Mouse (Mus musculus) hematopoietic stem cell, adult 5-6 weeks (primary cell): ENCODE results near the gene Pole3. TPM values are rescaled to one million over a fixed set of nuclear protein-coding genes. Genes with fewer than 3 reads are reported as not detected.
"Not testable (repeated sequence)": the region's sequence is repeated elsewhere in the genome, so short reads cannot be mapped to it uniquely, and the experiment has no call there.

Experiments
- ATAC-seq, 2 experiments: fragments of 125-278 bp in 1 of 2; replicated peaks in 1 of 2; 2 replicates each; pipeline ENCODE4 v1.8.0; 2016 to 2017; ENCODE audit warnings: inconsistent platforms in 2 of 2, mild to moderate bottlenecking in 2 of 2, moderate number of reproducible peaks in 2 of 2, low read depth in 1 of 2, moderate TSS enrichment in 1 of 2; ENCODE audit not compliant: low FRiP score in 2 of 2, poor library complexity in 2 of 2, severe bottlenecking in 2 of 2, insufficient read depth in 1 of 2, low TSS enrichment in 1 of 2
- total RNA-seq: library from RNA; stranded (forward); fragments of 172-1452, 232-1000 nt; gene quantifications from 2 replicates; pipeline ENCODE4 v1.2.3, GENCODE M21; 2017

Gene Pole3
- total RNA-seq, 1 experiment from 2014 or later, result 78.2 TPM

GRCm38 (mm10) chr4:62501964-62502732, 22.7 kb downstream of the Pole3 start:
- peak; percentile 95 to 96 for ATAC-seq

GRCm38 (mm10) chr4:62501534-62501933, 23.3 kb downstream of the Pole3 start:
- ATAC-seq, result no peak; a peak in 1 of 4 replicates

- ATAC-seq, result no peak
Observed at GRCm38 (mm10) chr4:62500799-62501198, 24.1 kb downstream of the Pole3 start.

GRCm38 (mm10) chr4:62496815-62497214, 28.1 kb downstream of the Pole3 start:
- peak; percentile 69 to 90 for ATAC-seq

GRCm38 (mm10) chr4:62495946-62496345, 28.9 kb downstream of the Pole3 start:
- no peak for ATAC-seq

- no peak for ATAC-seq
Observed at GRCm38 (mm10) chr4:62494230-62494629, 30.6 kb downstream of the Pole3 start.

GRCm38 (mm10) chr4:62492682-62493081, 32.2 kb downstream of the Pole3 start:
- ATAC-seq, result no peak

- no peak for ATAC-seq
Observed at GRCm38 (mm10) chr4:62487914-62488313, 37.0 kb downstream of the Pole3 start.

- ATAC-seq, result no peak
Observed at GRCm38 (mm10) chr4:62487172-62487571, 37.7 kb downstream of the Pole3 start.

GRCm38 (mm10) chr4:62486162-62486696, 38.6 kb downstream of the Pole3 start:
- ATAC-seq, result no peak

GRCm38 (mm10) chr4:62485450-62486161, 39.3 kb downstream of the Pole3 start:
- ATAC-seq, result no peak

- ATAC-seq, result peak; percentile 25 to 27; a peak in 2 of 4 replicates
Observed at GRCm38 (mm10) chr4:62484928-62485327, 39.9 kb downstream of the Pole3 start.

GRCm38 (mm10) chr4:62480709-62481605, 43.9 kb downstream of the Pole3 start:
- ATAC-seq, result peak; percentile 84 to 85

GRCm38 (mm10) chr4:62479937-62480708, 44.7 kb downstream of the Pole3 start, which contains the start of gene Bspry:
Bspry (plus strand) TSS chr4:62480053.
- ATAC-seq, result peak in 1 of 2 experiments; percentile 45; a peak in 1 of 4 replicates

- ATAC-seq, result not testable (repeated sequence)
Observed at GRCm38 (mm10) chr4:62479593-62479936, 45.3 kb downstream of the Pole3 start.

- no peak for ATAC-seq
Observed at GRCm38 (mm10) chr4:62477542-62478244, 47.2 kb downstream of the Pole3 start.
